Mouse (Mus musculus) kidney, adult 2 months (tissue): ENCODE measurements at regions not wholly inside any gene's neighbourhood (a gene's known extent, or its start where the extent isn't known, plus 50 kb on each side); places are given as distances from the start of the nearest gene placed in this dataset.

Experiments used
- CTCF ChIP-seq: fragments of 200-500 bp; conservative IDR thresholded peaks from 2 replicates; pipeline ENCODE4 v1.5.1; 2011; ENCODE audit warnings: low read depth, mild to moderate bottlenecking, control low read depth, low read length, moderate library complexity, mixed read lengths; ENCODE audit not compliant: insufficient read depth, insufficient read length
- POLR2A ChIP-seq: fragments of 200-500 bp; IDR thresholded peaks from one replicate; pipeline ENCODE4 v1.6.1; 2011; ENCODE audit warnings: low read depth, low read length, control low read depth

GRCm38 (mm10) chr2:108743511-108743910, 537.0 kb upstream of the Kif18a start:
- TF ChIP-seq CTCF (no peak), POLR2A (no peak)
